Mouse (Mus musculus): ENCODE data around the gene Dmkn. TPM values are rescaled to one million over a fixed set of nuclear protein-coding genes. Genes with fewer than 3 reads are reported as not detected.
"Not testable (repeated sequence)": the region's sequence is repeated elsewhere in the genome, so short reads cannot be mapped to it uniquely, and the experiment has no call there.

Gene Dmkn
- polyA plus RNA-seq (2017; shearing (Covaris generic)) = under 1 TPM in 1 of 2 experiments, not detected in 1; 0.17 TPM

DNA sequence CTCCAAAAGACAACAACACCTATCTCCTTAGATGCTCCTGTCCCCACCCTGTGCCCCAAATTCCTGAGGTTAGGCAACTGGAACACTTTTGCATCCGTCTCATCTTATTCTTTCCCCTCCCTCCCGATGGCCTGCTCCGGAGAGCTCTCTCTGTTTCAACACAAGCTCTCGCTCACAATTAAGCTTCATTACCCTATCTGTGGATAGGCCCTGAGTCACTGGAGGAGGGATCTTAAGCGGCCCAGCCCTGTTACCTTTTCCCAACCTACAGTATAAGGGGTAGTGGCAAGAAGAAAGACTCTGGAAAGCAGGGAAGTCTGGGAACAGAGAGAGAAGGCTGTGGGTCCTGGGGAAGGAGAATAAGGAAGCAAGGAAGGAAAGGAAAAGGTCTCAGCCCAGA lies at the start of gene Dmkn:
Dmkn (plus strand) TSS at position 301 of the 400 bp plus-strand sequence.
- no peak for ATAC-seq

DNA sequence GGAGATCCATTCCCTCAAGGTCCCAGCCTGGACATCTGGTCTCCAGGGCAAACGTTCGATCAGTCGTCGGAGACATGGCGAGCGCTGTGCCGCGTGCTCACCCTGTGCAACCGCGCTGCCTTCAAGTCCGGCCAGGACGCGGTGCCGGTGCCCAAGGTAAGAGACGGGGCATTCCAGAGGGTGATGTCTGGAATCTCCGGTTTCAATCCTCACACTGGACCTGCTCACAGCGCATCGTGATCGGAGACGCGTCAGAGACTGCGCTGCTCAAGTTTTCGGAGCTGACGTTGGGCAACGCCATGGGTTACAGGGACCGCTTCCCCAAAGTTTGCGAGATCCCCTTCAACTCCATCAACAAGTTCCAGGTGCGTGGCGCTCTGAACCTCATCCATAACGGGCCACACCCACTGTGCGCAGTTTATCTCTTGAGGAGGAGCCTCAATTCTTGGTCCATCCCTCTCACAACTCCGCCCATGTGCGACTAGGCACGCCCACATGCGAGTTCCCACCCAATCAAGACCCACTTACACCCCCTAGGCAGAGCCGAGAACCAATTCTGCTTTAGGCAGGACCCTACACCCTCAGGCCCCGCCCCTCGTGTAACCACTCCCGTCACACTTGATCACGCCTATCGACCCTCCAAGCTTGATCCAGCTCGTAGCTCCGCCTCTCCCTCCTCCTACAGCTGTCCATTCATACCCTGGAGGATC lies 46.4 kb upstream of the Dmkn start:
- peak; percentile 23 for ATAC-seq

DNA sequence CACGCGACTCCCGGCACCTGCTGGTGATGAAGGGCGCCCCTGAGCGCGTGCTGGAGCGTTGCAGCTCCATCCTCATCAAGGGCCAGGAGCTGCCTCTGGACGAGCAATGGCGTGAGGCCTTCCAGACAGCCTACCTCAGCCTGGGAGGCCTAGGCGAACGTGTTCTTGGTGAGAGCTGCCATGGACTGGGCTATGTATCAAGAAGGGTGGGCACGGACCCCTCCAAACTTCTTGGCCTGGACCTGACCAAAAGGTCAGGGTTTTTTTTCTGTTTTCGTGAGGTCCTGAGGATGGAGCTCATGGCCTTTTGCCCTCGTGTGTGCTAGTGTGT lies 45.9 kb upstream of the Dmkn start:
- no peak for ATAC-seq

DNA sequence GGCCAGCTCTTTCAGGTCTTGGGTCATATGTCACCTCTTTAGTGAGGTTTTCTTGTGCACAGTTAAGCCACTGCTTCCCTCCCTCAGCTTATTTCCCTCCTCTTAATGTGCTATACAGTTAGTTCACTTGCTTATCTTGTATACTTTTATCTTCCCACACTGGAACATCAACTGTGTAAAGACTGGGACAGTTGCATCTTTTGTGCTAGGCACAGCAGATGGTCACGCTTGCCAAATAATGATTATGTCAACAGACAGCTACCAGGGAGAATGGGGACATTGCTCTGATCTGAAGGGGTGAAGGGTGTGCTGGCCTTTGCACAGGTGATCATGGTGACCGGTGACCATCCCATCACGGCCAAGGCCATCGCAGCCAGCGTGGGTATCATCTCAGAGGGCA lies 43.9 kb upstream of the Dmkn start:
- no peak for ATAC-seq

DNA sequence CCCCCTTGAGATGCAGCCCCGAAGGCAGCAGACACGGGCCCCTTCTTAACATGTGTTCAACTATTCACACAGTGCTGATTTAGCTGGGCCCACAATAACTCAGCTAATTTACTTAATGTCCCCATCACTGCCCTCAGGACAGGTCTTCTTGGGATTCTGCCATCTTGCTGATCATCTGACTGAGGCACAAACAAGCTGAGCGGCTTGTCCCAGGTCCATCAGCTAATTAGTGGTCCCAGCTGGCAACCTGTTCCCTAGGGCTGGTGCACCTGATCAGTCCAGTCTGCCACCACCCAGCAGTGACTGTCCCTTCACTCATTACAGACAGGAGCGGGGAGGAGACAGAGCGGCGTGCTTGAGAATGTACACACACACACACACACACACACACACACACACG lies 42.3 kb upstream of the Dmkn start:
- no peak for ATAC-seq

DNA sequence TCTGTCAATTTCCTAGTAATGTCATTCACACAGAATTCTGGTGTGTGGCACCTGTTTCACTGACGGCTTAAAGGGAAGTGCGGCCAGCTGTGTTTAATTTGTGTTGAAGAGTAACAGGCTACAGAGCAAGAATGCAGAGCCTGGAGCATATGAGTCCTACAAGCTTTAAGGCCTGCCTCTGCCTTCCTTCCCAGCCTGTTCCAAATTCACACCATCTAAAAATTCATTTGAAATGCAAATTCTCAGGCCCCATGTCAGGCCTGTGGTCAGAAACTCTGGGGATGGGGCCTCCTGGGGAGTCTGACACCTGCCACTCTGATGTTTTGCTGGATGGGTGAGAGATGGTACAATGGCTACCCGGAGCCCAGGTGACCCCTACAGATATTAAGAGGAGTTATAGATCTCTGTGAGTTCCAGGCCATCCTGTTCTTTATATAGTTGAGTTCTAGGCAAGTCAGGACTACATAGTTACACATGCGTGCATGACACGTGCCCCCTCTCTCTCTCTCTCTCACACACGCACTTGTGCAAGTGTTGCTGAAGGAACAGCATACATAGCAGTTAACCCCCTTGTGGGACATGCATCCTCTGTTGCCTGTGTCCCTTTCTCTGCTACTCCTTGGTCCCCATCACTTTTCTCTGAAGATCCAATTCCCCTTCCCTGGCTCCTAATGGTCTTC lies 40.1 kb upstream of the Dmkn start:
- no peak for ATAC-seq

DNA sequence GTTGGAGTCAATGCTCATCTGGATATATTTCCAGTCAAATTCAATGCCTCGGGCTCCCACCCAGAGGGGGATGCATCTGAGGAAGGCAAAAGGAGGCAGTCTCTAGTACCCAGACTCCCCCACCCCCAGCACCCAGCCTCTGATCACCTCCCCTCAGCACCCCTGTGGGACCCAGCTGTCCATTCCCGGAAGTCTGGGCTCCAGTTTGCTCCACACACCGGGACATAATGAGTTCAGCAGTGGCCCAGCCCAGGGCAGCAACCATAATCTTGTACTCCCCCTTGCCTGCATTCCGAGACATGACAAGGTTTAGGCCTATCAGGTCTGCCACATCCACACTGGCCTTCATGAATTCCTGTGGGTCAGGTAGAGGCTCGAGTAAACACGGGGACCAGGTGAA lies 35.3 kb upstream of the Dmkn start:
- ATAC-seq = no peak

DNA sequence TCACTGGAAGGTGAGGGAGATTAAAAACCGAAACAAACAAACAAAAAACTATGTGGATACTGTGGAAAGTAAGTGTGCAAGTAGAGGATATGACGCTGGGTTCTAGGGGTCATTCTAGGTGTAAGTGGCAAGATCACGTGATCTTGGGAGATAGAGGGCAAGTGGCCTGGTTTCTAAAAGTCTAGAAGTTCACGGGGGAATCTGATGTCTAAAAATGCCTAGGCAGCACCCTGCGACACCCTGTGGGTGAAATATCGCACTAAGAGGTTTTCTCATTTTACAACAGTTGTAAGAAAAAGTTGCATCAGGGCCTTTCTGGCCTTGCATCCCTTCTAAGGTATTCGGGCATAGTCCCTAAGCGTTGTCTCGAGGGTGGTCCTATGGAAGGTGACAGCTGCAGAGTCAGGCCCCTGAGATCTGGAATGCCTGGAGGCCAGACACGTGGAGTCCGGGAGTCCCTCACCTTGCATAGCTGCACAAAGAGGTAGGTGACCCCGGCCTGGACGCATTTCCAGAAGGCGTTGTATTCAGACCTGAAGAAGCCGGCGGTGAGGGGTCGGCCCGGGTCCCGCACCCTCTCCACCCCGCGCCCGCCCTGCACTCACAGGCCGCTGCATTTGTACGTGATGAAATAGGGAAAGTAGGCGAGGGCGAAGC lies 34.7 kb upstream of the Dmkn start:
- ATAC-seq = no peak

DNA sequence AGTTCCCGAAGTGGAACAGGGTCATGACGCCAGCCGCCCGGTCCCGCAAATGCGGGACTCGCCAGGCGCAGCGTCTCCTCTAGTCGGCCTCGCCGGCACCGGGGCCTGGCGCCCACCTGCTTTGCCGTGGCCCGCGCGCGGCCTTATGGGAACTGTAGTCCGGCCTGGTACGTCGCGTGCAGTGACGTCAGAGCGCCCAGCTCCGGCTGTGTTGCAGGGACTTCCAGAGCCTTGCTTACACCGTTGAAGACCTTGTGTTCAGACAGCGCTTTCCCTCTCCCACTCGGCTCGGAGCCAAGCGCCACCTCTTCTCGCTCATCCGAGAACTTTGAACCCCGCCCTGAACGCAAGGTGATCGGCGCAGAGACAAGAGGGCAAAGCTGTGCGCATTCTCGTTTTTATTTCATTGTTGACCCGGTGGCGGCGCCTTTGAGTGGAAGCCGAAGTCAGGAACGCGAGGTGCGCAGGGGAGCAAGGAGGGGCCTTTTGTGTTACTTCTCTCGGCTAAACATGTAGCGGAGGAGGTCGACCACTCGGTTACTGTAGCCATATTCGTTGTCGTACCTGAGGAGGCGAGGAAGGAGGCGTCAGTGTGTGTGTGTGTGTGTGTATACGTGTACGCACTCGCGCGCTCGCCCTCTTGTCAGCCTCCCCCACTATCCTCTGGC lies 34.0 kb upstream of the Dmkn start, which contains the start of gene Tmem147:
Tmem147 (minus strand) TSS at position 145 of the 668 bp plus-strand sequence.
- ATAC-seq = peak; percentile 92

DNA sequence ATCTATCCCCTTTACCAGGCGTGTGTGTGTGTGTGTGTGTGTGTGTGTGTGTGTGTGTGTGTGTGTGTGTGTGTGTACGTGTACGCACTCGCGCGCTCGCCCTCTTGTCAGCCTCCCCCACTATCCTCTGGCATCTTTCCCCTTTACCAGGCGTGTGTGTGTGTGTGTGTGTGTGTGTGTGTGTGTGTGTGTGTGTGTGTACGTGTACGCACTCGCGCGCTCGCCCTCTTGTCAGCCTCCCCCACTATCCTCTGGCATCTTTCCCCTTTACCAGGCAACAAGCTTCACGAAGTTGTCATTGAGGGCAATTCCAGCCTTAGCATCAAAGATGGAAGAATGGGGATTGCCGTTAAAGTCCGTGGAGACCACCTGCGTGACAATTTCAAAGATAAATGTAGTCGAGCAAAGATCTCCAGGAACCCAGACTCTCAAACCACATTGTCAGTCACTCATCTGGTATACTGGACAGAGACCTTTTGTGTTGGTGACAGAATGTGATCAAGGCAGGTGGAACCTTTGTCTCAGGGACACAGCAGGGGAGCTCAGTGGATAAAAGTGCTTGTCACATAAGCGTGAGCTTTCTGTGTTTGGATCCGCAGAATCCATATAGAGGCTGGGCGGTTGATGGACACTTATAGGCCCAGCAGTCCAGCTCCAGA lies 33.4 kb upstream of the Dmkn start:
- ATAC-seq = not testable (repeated sequence)

DNA sequence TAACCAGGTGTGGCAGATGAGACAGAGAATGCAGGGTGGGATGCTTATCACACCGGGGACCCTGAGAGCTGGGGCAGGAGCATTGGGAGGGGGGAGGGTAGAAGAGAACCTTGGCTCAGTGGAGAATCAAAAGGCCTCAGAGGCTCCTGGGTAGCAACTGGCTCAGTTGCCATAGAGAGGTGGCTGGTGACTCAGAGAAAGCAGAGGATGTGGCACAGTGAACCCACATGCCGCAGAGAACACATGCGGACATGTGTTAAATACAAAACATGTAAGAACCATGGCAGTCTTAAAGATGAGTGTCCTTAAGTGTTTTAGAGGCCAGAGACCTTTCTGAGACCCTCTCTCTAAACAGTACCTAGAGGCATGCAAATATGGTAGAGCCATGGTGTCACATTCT lies 27.3 kb upstream of the Dmkn start:
- no peak for ATAC-seq

DNA sequence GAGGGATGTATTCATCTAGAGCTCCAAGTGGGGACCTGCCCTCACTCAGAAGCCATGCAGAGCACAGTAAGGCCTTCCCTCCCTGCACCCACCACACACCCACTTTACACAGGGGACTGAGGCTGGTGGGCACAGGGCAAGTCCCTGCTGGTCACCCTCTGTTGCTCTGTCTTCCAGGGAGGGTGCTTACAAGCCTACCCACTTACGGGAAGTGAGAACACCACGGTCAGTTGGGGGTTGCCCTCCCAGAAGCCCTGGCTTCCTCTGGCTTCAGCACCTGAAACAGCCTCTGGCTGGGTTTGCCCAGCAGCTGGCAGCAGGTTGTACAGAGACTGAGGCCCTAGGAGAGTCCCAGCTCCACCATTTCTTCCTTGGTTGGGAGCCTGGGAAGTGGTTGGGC lies 21.0 kb upstream of the Dmkn start:
- ATAC-seq = not testable (repeated sequence)

DNA sequence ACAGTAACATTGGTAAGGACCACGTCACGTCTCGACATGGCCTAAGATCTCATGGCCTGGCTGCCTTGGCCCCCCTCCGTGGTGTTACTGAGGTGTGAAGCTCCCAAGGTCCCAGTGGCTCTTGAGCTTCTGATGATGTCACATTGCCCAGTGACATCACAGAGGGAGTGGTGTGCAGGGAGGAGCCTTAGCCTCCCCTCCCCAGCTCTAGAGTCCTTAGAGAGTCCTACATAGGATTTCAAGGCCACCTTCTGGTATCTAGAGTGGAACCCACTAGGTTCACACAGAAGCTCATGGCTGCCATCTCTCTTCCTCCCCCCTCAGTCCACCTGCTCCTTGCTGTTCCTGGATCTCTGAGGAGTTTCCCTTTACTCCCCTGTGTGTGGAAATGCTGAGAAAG lies 19.9 kb upstream of the Dmkn start, which contains the start of gene Gapdhs:
Gapdhs (minus strand) TSS at position 65 of the 400 bp plus-strand sequence.
- not testable (repeated sequence) for ATAC-seq

DNA sequence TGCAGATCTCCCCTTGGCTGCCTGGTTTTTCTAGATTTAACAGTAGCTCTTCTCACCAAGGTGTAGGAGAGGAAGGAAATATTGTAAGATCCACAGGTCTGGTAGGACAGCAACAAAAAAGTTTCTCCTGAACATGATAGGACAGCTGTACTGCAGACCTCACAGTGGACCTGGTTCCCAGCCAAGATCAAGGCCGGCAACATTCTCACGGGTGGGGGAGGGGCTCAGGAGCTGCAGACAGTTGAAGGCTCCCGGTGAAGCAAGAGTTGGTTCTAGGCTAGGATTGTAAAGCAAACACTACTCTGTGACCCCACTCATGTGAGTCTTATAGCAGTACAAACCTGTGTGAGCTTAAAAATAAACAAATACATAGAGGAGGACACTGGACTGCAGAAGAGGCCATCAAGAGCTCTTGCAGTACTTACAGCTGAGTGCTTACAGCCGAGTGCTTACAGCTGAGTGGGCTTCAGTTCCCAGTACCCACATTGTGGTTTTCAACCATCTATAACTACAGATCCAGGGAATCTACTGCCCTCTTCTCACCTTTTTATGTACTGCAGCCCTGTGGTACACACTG lies 19.4 kb upstream of the Dmkn start:
- no peak for ATAC-seq

DNA sequence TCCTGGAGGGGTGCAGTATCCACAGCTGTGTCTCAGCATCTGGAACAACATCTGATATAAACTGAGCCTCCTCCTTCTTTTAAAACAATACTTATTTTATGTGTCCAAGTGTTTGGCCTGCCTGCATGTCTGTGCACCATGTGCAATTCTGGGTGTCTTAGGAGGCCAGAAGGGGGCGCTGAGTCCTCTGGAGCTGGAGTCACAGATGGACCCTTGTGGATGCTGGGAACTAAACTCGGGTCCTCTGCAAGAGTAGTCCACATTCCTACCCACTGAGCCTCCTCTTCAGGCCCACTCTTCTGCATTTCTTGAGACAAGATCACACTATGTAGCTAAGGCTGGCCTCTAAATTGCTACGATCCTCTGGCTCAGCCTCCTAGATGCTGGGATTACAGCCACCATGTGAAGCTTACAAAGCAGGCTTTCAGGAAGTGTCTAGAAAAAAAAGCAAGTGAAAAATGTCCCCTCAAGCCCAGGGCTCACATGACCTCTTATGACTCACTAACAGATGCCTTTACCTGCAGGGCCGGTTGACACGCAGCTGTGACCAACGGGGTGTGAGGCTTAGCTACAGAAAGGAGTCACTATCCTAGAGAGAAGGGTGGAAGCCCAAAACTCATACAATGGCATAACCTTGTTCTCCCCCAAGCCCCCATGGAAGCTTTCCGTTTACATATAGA lies 15.9 kb upstream of the Dmkn start:
- no peak for ATAC-seq

DNA sequence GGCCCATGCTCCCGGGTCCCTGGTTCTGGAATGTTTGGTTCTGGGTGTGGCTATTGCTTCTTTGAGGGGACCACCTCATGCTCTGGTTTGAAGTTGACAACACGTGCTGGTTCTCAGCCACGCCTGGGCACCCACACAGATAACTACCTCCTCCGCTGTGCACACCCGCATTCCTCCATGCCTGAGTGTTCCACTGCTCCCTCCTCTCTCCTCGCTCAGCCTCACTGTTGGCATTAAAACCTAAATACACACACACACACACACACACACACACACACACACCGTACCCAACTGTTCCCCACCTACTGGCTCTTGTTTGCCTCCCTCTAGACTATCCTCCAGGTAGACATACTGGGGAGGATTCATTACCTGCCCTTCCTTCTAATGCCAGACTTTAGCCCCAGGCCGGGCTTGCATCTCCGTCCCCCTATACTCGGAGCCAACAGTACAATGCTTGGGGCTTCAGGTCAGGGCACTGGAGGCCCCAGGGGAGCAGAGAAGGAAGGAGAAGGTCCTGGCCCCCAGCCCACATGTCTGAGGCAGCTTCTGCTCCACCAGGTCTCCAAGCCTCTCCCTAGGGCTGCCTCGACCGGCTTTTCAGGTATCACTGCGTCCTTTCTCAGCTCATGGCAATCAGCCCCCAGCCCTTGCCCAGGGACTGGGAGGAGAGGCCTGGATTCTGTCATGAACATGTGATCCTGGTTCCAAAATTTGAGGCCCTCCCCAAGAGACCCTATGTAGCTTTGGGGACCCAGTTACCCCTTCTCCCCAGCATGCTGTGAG lies 13.5 kb upstream of the Dmkn start:
- no peak for ATAC-seq

DNA sequence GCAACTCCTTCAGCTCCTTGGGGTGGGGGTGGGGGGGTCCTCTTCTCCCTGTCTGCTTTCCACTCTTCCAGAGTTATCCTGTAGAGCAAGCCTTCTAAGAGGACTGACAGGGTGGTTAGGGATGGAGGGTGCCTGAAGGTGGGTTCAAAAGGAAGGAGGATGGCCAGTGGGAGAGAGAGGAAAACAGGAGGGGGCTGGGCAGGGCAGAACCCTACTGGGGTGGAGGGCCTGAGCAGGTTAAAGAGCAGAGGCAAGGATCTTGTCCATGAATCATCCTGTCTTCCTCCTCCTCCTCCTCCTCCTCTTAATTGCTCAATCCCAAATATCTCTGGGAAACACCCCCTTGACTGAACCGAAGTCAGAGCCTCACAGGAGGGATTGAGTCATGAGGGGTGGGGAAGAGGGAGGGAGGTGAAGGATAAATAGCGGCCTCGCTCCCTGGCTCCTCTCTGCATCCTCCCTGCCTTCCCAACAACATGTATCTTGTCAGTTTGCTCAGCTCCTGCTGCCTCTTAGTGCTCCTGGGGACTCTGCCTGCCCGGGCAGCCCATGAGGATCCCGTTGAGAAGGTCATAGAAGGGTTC lies 12.4 kb upstream of the Dmkn start, which contains the start of gene Sbsn:
Sbsn (plus strand) TSS at position 386 of the 584 bp plus-strand sequence.
- no peak for ATAC-seq

DNA sequence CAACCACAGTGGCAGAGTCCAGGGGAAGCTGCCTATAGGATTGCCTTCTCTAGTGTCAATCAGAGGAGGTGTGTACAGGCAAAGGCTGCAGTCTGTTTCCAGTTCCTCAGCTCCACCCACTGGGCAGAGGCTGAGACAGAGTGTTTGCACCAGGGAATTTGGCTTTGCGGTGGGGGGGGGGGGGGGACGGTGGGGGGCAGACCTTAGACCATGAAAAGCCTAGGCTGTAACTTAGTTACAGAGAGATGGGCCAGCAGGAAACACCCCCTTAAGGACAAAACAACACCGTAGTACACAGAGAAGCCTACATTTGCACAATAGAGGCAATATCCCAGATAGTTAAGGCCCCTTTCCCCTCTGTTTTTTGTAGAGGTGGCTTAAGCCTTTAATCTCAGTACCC lies 6.6 kb upstream of the Dmkn start:
- ATAC-seq = no peak

DNA sequence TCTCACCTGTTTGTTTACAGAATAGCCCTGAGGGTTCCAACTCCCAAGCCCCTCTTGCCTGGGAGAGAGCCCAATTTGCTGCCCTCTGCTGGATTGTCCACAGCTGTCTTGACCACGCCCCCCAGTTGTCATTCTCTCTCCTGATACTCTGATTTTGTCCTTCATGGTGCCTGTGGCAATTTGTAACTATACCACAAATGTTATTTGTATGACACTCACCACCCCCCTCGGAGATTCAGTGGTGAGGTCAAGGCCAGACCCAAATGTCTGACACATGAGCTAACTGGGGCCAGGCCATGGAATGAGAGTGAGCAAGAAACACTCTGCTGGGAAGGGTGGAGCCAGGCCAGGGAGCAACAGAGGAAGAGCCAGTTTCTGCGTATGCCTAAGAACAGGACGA lies 4.7 kb upstream of the Dmkn start:
- no peak for ATAC-seq

DNA sequence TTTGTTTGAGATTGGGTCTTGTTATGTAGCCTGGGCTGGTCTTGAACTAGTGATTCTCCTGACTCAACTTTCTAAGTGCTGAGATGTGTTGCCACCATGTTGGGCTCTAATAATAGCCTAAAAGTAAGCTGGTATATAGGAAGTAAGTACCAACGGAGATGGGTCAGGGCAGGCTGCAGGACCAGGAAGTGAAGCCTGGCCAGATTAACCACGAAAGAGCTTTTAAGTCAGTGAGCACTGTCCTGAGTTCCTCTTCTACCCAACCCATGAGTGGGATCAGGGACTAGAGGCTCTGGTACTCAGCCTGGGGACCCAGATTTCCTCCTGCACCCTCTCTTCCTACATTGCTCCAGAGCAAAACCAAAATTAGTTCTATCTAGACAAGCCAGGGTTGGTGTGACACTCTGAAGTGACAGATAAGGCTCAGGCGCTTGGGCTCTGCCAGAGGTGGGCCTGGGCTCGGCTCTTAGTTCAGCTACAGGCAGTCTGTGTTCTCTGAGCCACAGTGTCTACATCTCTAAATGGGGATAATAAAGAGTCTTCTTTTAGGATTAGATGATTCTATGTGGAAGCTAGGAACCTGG lies 1.7 kb upstream of the Dmkn start:
- ATAC-seq = no peak
